Mouse (Mus musculus): ENCODE data around the gene Shq1.

- no peak for TF ChIP-seq POLR2A (IDR thresholded peaks at IDR 0.05; ENCODE audit: borderline replicate concordance, low read depth, low read length)
- no peak for TF ChIP-seq CTCF (IDR thresholded peaks at IDR 0.05; ENCODE audit: low read depth, low read length)
These were observed 77.1 kb downstream of the Shq1 start for GRCm38 (mm10) chr6:100593857-100594256.
